Mouse (Mus musculus) G1E (cell line): ENCODE data around the gene Zcchc7.

ENCODE experiments used
- CTCF ChIP-seq: IDR thresholded peaks from 2 replicates; pipeline ENCODE4 v1.5.1; 2012; ENCODE audit warnings: low read depth, low read length, inconsistent platforms, mixed read lengths
- GATA1 ChIP-seq: IDR thresholded peaks from 2 replicates; pipeline ENCODE4 v1.6.1; 2012; ENCODE audit warnings: borderline replicate concordance, low read length, inconsistent platforms, mixed read lengths
- GATA2 ChIP-seq: IDR thresholded peaks from 2 replicates; pipeline ENCODE4 v1.6.1; 2012; ENCODE audit warnings: low read depth, low read length, inconsistent platforms, borderline replicate concordance
- POLR2AphosphoS5 ChIP-seq: IDR thresholded peaks from 2 replicates; pipeline ENCODE4 v1.6.1; 2012; ENCODE audit warnings: low read depth, low read length, inconsistent platforms; ENCODE audit not compliant: insufficient replicate concordance
- TAL1 ChIP-seq: conservative IDR thresholded peaks from 2 replicates; pipeline ENCODE4 v1.6.1; 2012; ENCODE audit warnings: low read depth, low read length, inconsistent platforms, mixed read lengths

- no peak for TF ChIP-seq CTCF
- no peak for TF ChIP-seq GATA2
- TF ChIP-seq POLR2AphosphoS5 = no peak
- no peak for TF ChIP-seq GATA1
- TF ChIP-seq TAL1 = no peak
These were observed 60.9 kb downstream of the Zcchc7 start for GRCm38 (mm10) chr4:44816584-44816983.
